Mouse (Mus musculus): Measurements from ENCODE around the gene 2210016L21Rik. TPM values are rescaled to one million over a fixed set of nuclear protein-coding genes. Genes with fewer than 3 reads are reported as not detected.
"Not testable (repeated sequence)": the region's sequence is repeated elsewhere in the genome, so short reads cannot be mapped to it uniquely, and the experiment has no call there.

Gene 2210016L21Rik
- total RNA-seq, 1 experiment from 2014 or later = 15.8 TPM

DNA sequence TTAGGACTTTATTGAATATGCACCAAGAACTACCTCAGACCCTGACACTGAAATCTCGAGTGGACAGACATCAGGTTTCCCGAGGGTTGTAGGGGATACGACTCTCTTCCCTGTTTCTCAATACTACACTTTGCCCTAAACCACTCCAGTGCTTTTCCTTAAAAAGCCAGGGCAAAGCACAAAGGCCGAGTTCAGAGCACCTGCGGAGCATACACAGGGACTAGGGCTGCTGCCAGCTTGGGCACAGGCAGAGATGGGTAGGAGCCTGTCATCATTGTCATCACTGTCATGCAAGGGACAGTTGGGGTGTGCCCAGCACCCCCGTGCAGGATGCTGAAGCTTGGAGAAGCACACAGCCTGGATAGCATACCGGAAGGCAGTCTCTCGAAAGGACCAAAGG lies 8.8 kb upstream of the 2210016L21Rik start:
- ATAC-seq (ENCODE audit: extremely low read depth, insufficient number of reproducible peaks, low FRiP score, poor library complexity, severe bottlenecking) = no peak

DNA sequence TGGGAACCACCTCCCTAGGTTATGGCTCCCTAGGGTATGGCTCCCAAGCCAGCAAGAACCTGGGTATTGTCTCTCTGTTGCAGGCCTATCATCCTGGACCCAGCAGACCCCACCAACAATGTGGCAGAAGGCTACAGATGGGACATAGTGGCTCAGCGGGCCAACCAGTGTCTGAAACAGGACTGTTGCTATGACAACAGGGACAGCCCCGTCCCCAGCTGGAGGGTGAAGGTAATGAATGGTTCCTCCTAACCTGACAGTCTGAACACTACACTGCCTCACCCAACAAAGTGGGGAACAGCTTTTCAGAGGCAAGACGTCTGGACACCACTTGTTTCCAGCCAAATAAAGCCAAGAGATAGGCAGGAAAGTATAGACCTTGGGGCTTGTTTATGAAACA lies 6.1 kb upstream of the 2210016L21Rik start:
- no peak for ATAC-seq (ENCODE audit: extremely low read depth, insufficient number of reproducible peaks, low FRiP score, poor library complexity, severe bottlenecking)

DNA sequence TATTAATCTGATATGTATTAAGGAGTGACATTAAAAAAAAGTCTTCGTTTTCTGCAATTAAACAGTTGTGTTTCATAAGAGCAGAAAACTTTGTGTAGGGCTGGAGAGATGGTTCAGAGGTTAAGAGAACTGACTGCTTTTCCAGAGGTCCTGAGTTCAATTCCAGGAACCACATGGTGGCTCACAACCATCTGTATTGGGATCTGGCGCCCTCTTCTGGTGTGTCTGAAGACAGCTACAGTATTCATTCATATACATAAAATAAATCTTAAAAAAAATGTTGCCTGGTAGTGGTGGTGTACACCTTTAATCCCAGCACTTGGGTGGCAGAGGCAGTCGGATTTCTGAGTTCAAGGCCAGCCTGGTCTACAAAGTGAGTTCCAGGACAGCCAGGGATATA lies 820 bp upstream of the 2210016L21Rik start:
- ATAC-seq (ENCODE audit: extremely low read depth, insufficient number of reproducible peaks, low FRiP score, poor library complexity, severe bottlenecking) = not testable (repeated sequence)

GRCm38 (mm10) chr5:114942766-114943130 lies 790 bp downstream of the 2210016L21Rik start:
- ATAC-seq (ENCODE audit: extremely low read depth, insufficient number of reproducible peaks, low FRiP score, poor library complexity, severe bottlenecking) = no peak

DNA sequence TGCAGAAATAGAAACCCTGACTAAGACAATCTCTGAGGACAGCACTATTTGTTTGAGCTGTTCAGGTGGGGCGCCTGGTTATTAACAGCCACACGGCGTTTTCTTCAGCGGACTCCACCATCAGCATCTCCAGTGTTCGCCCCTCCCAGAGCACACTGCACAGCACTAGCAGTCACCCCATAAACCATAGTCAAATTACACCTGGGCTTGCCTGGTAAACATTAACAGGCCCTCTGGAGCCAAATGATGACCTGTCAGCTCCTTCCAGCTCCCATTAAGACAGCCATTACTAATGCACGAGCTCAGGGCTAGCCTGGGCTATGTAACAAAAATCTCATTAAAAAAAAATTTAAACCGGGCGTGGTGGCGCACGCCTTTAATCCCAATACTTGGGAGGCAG lies 3.1 kb downstream of the 2210016L21Rik start:
- no peak for ATAC-seq (ENCODE audit: extremely low read depth, insufficient number of reproducible peaks, low FRiP score, poor library complexity, severe bottlenecking)

GRCm38 (mm10) chr5:114948891-114949290 lies 6.9 kb downstream of the 2210016L21Rik start:
- no peak for ATAC-seq (ENCODE audit: extremely low read depth, insufficient number of reproducible peaks, low FRiP score, poor library complexity, severe bottlenecking)

DNA sequence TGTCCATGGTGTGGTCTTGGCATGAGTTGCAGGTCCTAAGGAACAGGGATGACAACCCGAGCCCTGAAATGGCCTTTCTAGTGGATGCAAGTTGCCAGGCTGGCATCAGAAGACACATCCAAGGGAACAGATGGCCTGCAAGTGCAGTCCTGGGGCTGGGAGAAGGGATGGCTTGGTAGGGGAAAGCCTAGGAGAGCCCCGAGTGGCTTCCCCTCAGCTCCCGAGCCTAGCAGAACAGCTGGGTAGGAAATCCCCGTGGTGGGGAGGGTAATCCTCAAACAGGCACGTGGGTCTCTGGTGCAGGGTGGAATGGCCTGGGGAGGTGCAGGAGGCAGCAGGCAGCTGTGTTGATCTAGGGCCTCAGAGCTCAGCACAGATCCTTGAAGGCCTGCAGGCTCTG lies 7.4 kb downstream of the 2210016L21Rik start:
- no peak for ATAC-seq (ENCODE audit: extremely low read depth, insufficient number of reproducible peaks, low FRiP score, poor library complexity, severe bottlenecking)

DNA sequence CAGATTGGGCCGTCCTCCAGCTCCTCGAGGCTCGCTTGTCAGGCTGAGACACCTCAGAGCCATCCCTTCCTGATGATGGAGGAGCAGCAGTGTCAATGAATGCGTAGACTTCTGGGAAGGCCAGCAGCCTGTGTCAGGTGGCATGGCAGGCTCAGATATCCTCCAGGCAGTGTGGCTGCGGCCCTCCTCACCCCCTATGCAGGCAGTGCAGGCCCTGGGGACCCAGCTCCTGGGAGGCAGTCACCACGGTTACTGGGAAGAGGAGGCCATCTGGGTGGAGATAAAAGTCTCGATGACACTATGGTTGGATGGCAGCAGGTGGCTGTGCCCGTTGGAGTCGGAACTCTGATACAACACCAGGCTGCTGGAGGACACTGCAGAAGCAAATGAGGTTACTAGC lies 7.9 kb downstream of the 2210016L21Rik start:
- ATAC-seq (ENCODE audit: extremely low read depth, insufficient number of reproducible peaks, low FRiP score, poor library complexity, severe bottlenecking) = no peak

GRCm38 (mm10) chr5:114950669-114951068 lies 8.7 kb downstream of the 2210016L21Rik start:
- ATAC-seq (ENCODE audit: extremely low read depth, insufficient number of reproducible peaks, low FRiP score, poor library complexity, severe bottlenecking) = no peak

- ATAC-seq (ENCODE audit: extremely low read depth, insufficient number of reproducible peaks, low FRiP score, poor library complexity, severe bottlenecking) = no peak
Observed at GRCm38 (mm10) chr5:114951279-114951880, 9.4 kb downstream of the 2210016L21Rik start.

DNA sequence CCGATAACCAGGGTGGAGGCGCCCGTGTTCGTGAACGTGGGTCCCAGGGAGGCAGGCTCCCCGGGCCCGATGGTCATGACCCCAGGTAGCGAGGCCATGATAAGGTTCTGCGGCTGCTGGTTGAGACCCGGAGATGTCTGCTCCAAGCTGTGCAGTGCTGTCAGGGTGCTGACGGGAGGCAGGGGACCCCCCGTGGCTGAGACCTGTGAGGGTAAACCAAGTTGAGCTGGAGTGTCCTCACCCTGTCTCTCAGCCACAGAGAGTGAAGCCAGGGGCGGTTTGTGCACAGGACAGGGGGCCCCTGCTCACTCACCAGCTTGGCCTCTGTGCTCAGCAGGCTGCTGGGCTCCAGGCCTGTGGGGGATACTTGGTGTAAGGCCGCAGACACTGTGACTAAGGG lies 11.4 kb downstream of the 2210016L21Rik start:
- no peak for ATAC-seq (ENCODE audit: extremely low read depth, insufficient number of reproducible peaks, low FRiP score, poor library complexity, severe bottlenecking)

DNA sequence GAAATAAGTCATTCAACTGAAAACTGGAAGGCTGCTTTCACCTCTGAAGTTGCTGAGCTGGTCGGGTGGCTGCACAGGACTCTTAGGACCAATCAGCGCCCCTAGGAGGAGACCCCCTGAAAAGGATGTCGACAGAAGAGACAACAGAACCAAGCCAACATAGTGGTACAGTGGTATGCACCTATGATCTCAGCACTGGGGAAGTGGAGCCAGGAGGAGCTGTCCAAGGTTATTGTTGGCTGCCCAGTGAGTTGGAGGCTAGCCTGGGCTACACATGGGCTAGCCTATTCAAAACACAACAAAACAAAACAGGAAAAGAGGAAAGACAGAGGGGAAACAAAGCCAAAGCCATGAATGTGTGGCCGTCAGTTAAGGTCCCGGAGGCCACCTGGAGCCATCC lies 16.1 kb downstream of the 2210016L21Rik start:
- no peak for ATAC-seq (ENCODE audit: extremely low read depth, insufficient number of reproducible peaks, low FRiP score, poor library complexity, severe bottlenecking)

DNA sequence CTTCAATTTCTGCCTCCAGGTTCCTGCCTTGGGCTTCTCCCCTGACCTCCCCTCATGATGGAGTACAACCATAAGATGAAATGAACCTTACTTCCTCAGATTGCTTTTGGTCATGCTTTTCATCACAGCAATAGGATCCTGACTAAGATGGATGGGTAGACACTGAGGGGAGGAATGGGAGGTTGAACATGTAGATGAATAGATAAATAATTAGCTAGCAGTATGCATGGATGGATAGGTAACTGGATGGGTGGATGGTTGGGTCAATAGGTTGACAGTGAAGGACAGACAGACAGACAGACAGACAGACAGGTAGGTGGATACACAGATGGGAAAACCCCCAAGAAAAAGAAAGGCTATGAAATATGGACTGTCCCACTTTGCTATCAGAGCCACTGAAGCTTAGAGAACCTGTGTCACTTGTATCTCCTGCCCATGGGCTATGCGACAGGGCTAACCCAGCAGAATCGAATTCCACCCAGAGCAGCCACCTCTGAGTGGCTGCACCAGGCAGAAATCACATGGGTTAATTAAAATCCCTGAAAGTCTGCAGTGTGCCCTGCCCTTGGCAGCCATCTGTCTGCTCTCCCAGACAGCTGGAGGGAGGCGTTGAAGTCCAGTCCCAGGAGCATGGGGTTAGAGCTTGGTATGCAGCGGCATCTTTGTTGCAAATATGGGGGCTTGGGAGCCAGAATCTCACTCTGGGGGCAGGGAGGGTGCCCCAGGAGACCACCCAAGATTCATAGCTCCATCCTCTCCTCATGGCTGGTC lies 19.8 kb downstream of the 2210016L21Rik start:
- no peak for ATAC-seq (ENCODE audit: extremely low read depth, insufficient number of reproducible peaks, low FRiP score, poor library complexity, severe bottlenecking)

DNA sequence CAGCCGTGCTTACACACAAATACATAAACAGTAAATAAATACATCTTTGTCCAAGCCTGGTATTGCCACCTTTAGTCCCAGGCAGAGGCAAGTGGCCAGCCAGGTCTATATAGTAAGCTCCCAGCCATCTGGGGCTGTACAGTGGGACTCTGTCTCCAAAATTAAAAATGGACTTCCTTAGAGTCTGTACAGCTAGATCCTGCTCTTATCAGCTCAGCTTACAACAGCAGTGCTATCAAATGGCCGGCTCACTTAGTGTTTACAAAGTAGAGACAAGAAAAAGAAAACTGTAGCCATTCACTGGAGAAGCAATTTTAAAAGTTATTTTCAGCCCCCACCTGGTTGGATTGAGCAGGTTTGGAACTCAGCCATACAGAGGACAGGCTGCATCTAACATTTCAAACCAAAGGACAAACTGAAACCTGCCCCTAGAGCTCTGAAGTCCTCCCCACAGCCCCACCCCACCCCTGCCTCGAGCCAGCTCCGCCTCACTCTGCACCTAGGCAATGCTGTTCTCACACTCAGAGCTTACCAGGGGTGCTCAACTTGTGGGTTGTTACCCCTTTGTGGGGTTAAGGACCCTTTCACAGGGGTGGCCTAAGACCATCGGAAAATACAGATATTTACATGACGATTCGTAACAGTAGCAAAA lies 22.5 kb downstream of the 2210016L21Rik start:
- no peak for ATAC-seq (ENCODE audit: extremely low read depth, insufficient number of reproducible peaks, low FRiP score, poor library complexity, severe bottlenecking)

- ATAC-seq (ENCODE audit: extremely low read depth, insufficient number of reproducible peaks, low FRiP score, poor library complexity, severe bottlenecking) = no peak
Observed at GRCm38 (mm10) chr5:114964967-114965898, 23.3 kb downstream of the 2210016L21Rik start.

DNA sequence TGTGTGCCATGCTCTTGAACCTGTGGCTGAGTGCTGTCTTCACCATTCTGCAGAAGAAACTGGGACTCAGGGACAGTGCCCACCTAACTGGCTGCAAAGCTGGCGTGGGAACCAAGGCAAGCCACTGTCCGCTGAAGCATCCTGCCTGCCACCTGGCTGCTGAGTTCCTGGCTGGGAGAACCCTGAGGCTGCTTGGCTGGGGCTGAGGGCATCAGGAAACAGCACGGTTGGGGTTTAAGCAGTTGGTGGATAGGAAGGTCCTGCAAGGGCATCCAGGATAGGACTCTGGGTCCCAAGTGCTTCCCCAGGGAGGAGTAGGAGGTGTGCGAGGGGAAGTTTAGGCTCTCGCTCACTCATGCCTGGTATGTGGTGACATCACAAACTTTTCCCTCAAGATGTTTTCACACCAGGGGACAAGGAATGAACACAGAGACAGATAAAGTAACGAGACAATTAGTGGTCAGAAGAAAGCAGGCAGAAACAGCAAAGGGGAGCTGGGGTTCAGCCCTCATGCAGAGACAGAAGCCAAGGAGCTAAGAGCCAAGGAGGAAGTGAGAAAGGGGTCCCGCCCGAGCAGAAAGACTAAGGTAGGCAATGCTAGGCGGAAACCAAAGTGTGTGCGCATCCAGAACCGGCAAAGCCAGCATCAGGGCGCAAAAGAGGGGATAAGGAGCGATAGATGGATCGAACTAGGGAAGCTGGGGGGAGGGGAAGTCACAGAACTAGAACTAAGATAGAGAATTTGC lies 25.7 kb downstream of the 2210016L21Rik start:
- peak; percentile 45; the same call in 1 of the 2 replicates for ATAC-seq (ENCODE audit: extremely low read depth, insufficient number of reproducible peaks, low FRiP score, poor library complexity, severe bottlenecking)

GRCm38 (mm10) chr5:114968651-114969050 lies 26.7 kb downstream of the 2210016L21Rik start:
- ATAC-seq (ENCODE audit: extremely low read depth, insufficient number of reproducible peaks, low FRiP score, poor library complexity, severe bottlenecking) = no peak

DNA sequence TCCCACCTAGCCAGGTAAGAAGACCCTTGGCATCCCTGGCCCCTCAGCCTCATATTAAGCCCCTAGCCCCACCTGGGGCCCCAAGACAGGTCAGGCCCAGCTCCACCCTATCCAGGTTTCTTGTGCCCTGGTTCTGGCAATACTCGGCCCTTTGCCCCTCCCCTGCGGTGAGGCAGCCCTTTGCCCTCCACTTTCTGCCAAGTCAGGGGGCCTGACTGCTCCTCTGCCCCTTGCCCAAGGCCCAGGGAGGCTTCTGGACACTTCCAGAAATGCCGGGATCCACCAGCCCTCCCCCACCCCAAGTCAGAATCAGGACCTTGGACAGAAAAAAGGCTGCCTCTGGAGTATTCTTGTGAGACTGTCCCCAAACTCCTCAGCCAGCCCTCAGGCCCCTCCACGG lies 27.1 kb downstream of the 2210016L21Rik start:
- ATAC-seq (ENCODE audit: extremely low read depth, insufficient number of reproducible peaks, low FRiP score, poor library complexity, severe bottlenecking) = no peak
